Mouse (Mus musculus): Measurements from ENCODE around the gene Paqr3.

Gene Paqr3

DNA sequence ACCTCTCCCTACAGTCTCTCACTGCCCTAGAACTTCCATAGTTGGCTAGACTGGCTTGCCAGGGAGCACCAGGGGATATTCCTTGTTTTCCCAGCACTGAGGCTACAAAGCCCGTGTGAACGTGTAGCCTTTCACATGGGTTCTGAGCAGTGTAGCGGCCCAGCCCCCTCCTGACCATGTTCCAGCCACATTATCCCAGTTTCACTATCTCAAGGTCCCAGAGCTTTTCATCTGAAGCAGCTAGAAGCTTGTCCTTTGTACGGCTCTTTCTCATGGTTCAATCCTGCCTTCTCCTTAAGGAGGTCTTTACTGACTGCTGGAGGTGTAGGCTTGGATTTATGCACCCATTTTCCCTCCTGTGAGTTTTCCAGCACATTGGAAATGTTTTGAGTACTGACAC lies 26.9 kb downstream of the Paqr3 start:
- DNase-seq (ENCODE audit: low read depth), result no peak

DNA sequence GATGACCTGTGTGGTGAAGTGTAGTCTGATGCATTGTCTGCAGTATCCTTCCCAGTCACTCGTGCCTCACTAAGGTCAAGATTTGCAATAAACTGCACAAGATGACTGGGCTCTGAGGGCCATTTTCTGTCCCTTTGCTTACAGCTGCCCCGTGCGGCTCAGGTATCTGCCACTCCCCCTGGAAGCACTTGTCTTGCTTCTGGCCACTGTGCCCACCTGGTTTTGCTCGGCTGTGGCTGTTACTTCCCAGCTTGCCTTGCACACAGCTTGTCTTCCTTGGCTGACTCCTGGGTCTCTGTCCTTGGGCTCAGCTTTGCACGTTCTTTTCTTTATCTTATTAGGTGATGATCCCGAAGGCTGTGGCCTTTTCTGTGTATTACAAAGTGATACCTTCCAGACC lies 27.7 kb downstream of the Paqr3 start:
- DNase-seq (ENCODE audit: low read depth), result no peak

DNA sequence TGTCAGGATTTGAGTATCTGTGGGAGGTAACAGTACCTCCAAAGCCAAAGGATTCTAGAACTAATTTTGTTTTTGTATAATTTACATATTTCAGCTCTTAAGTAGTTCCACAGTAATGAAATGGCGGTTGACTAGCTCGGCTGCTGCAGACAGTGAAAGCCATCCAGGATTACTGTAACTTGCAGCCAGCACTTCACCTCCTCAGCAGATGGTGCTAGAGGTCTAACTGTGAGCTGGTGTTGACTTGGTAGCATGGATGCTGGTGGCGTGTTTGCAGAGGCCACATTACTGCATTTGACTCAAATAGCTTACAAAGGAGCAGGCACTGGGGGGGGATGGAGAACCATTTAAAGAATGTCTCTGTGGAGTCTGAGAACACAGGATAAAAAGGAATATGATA lies 29.9 kb downstream of the Paqr3 start:
- DNase-seq (ENCODE audit: low read depth), result peak; percentile 52

DNA sequence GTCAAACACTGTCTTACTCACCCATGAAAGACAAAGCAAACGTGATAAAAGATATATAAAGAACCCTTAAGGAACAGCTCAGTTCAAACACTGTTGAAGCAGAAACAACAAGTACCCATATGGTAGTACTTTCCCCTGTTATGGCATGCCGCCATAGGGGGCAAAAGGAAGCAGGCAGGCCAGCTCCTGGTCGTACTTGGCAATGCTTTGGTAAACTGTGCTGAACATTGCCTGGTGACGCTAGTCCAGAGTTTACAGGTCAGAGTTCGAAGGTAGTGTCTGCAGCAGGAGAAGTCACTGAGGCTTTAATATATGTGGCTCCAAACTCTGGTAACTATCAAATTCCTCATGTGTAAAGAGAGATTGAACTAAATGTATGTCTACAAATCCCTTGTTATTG lies 32.8 kb downstream of the Paqr3 start:
- DNase-seq (ENCODE audit: low read depth), result no peak

DNA sequence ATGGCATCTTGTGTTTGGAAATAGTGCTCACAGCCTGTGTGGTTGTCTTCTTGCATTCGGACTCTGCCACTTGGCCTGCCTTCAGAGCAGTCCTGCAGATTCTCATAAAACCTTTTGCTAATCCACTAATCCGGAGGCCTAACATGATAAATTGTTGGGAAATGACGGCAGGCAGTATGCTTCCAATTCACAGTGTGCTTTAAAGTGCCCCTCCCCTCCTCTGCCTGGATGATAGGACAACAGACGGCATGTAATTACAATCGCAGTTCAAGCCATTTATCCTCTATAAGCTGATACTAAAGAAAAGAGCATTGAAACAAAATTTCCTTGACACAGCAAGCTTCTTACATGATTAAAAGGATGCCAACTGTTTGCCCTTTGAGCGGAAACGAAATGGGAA lies 33.7 kb downstream of the Paqr3 start:
- no peak for DNase-seq (ENCODE audit: low read depth)

DNA sequence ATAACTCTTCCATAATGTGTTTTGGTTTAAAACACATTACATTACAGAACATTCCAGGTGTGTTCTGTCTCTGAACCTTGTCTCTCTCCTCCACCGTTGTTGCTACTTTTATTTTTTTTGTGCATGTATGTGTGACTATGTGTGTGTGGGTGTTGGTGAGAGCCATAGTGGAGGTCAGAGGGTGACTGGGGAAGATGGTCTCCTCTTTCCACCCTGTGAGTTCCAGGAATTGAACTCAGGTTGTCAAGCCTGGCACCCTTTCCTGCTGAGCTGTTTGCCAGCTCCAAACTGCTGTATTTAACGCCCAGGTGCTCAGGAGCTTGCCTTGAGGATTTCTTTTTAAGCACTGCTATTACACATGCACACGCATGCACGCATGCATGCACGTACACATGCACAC lies 35.2 kb downstream of the Paqr3 start:
- DNase-seq (ENCODE audit: low read depth), result no peak

DNA sequence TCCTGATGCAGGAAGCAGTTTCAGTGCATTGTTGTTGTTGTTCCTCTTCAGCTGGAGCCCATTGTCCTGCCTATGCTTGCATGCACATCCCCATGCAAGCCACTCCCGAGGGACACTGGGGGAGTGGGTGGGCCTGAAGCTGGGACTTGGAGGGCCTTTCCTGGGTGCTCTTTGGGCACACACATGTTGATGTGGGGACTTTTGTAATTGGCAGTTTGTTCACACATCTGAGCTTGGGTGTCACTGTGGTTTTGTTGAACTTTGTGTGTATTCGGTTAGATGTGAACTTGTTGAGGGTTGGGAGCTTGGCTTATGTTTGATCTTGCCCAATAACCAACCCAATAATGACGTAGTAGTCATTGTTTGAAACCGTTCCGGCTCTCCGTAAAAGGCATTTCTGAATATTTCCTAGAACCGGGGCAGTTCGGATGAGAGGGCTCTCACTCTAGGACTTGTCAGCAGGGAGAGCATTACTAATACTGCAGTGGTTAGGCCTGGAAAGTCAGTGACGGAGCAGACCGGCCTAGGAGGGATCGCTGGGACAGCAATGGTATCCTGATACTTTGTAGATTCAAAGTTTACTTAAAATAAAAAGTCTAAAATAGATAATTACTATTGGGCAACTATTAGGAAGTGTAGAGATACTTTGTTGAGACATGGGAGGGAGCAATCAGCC lies 35.8 kb downstream of the Paqr3 start:
- DNase-seq (ENCODE audit: low read depth), result no peak

DNA sequence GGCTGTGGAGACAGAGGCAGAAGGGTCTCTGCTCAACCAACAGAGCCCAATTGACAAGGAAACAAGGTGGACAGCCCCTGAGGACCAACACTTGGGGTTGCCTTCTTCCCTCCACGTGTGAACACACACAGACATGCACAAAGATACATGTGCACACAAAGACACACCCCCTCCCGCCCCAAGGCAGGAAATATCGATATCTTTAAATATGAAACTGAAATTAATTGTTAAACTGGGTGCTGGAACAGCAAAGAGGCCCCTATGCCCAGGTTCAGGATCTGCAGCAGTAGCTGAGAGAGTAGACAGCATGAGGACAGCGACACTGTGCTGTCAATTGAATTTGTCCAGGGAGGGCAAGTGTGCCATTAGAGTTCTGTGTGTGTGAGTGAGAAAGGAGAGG lies 45.6 kb downstream of the Paqr3 start:
- peak; percentile 29 for DNase-seq (ENCODE audit: low read depth)

DNA sequence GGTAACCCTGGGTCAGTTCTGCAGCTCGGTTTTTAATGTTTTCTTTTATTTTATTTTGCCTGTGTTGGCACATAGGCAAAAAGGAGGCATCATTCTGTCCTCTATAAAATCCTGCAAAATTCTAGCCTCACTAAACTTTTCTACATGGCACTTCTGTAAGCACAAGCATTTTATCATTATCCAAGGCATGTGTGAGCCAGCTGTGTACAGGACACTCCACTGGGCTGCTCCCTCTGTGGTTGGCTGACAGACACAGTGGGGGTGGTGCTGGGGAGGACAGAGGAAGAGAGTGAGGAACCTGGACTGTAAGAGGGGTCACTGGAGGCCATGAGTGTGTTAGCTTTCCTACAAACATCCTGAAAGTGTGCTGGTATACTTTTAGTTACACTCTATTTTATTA lies 49.4 kb downstream of the Paqr3 start:
- no peak for DNase-seq (ENCODE audit: low read depth)

DNA sequence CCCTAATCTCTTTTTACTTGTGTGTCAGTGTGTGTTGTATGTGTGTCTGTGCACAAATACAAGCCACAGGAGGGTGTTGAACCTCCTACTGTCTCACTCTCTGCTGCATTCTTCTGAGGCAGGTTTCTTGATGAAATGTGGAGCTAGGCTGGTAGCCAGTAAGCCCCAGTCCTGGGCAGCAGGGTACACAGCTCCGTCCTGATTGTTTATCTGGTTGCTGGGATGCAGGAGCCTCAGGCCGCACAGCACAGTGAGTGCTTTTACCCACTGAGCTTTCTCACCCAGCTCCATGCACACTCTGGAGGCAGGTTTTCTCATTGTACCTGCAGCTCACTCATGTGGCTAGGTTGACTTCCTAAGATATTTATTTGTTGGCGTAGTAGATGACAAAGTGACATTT lies 50.5 kb downstream of the Paqr3 start:
- DNase-seq (ENCODE audit: low read depth), result no peak

DNA sequence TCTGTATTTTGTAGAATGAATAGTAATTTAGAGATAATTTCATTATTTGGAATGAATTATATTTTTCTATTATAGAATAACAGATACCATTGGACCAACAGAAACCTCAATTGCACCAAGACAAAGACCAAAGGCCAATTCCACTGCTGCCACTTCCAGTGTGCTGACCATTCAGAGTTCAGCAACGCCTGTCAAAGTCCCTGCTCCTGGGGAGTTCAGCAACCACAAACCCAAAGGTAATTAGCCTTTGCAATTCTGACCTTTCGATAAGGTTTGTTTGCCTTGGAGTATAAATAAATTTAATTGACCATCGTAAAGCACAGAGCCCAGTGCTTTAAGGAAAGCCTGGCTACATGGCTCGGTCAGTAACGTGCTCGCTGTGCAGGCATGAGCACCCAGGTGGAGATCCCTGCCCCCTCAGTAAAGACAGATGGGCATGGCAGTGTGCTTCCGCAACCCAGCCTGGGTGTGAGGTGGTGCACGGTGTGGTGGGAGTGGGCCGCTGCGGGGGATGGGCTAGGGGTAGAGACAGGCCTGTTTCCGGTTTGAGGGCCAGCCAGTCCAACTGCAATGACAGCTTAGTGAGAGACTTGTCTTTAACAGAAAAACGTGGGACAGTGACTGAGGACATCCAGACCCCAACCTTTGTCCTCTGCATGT lies 54.5 kb downstream of the Paqr3 start:
- no peak for DNase-seq (ENCODE audit: low read depth)

DNA sequence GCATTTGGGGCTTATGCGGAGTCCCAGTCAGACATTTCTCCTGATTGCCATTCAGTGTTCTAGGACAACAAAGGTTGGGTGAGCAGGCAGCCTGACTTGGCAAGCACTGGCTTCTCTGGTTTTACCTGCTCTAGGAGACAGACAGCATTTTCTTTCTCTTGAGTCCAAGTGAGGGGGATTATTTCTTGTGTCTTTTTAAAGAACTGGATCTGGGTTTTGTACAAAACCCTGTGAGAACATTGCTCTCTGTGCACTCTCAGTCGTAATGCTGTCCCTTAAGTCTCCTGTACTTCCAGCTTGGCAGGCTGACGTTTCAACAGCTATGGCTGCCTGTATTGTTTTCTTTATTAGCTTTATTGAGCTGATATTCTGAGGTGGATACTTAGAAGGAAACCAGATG lies 55.0 kb downstream of the Paqr3 start:
- DNase-seq (ENCODE audit: low read depth), result no peak

DNA sequence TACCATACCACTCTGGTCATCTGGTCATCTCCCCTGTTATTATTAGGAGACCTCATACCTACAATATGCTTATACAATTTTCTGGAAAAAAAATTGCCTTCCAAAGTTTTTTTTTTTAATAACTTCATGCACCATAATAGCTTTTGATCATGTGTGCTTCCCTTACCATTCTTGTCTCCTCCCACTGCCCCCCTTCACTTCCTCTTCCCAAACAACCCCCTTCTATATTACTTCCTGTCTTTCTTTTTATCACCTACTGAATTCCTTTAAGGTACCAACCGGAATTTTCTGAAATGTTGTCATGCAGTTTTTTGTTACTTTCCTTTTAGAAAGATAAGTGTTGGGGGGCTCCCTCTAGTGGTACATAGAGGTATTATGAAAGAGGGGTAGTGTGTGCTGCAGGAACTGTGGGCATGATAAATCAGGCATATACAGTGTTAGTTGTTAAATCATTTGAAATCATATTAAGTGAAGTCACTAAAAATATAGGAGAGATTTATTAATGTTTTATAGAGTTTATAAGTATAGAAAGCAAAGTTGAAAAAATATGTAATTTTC lies 55.8 kb downstream of the Paqr3 start:
- DNase-seq (ENCODE audit: low read depth), result peak; percentile 91

DNA sequence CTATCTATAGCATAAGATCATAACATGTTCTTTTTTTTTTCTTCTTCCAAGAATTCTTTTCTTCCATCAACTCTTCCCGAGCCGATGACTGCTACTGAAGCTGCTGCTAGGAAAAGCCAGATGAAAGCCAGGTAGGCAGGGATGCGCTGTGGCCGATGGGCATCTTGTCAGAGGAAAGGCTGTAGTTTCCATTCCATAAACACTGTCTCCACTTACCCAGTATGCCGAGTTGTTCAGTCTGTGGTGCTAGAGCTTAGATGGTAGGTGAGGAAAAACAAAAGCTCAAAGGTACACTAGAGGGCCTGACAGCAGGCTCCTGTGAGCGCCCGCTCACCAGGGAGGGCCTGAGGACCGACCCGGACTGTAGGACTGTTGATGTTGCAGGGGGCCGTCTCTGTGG lies 56.6 kb downstream of the Paqr3 start:
- DNase-seq (ENCODE audit: low read depth), result no peak

DNA sequence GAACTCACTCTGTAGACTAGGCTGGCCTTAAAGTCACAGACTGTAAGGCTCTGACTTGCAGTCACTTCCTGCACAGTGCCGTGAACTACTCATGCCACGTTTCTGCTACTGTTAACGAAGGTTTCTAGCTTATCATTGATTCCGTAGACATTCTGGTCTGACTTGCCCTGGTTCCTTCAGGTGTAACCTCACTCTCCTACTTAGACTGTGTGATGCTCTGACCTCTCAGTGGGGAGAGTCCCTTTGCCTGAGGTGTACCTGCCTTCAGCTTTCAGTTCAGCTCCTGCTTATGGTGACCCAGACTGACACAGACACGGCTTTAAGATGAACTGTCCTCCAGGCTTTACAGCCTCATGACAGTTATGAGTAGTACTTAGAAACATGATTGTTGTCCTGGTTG lies 57.2 kb downstream of the Paqr3 start:
- peak; percentile 52 for DNase-seq (ENCODE audit: low read depth)

DNA sequence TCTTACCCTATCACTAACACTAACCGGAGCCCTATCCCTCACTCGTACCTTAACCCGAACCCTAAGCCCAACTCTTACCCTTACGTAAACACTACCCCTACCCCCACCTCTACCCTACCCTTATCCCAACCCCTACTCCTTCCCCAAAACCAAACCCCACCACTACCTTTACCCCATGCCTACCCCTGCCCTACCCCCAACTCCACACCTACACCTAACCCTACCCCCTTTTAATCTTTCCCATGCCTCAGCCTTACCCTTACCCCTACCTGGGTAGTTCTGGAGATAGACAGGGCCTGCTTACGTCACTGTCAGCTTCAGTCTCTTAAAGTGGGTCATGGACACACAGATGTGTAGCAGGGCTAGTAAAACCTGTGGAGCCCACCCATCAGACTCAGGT lies 62.5 kb downstream of the Paqr3 start:
- DNase-seq (ENCODE audit: low read depth), result no peak

DNA sequence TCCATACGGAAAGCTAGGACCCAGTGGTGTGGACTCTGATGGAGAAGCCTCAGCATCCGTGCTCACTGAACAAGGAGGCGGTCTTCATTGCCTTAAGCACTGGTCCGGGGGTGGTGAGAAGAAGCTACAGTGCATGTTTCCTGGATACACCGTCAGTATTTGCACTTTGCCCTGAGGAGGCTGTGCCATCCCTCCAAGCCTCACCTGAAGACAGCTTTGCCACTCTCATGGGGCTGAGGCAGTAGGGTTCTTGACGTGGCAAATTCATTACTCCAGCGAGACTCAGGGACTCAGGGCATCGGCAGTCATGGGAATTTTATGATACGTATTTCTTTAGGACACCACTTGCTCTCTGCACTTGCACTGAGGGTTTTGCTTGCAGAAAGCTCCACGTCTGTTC lies 64.7 kb downstream of the Paqr3 start:
- no peak for DNase-seq (ENCODE audit: low read depth)

DNA sequence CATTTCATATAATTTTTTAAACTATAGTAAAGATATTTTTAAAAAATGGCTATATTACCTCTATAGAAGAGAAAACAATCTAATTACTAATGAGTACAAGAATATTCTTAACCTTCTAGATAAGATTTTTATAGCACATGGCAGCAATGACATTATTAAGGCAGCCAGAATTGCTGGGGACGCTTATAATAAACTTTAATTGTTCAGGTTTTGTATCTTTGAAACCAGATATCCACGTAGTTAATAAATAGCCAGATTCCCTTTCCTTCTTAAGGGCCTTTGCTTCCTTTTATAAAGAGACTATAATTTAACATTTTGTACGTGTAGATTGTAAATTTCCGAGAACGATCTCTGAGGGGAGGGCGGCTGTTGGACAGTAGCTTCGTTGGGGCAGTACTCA lies 66.1 kb downstream of the Paqr3 start:
- no peak for DNase-seq (ENCODE audit: low read depth)

Measured in induced T-regulatory cell, adult 2 months (primary cell).